Mouse (Mus musculus) forebrain, embryonic 10.5 days (tissue): ENCODE results near the gene Coro6. TPM values are rescaled to one million over a fixed set of nuclear protein-coding genes. Genes with fewer than 3 reads are reported as not detected.

ENCODE experiments used
- polyA plus RNA-seq: library from polyadenylated mRNA; unstranded; fragments of >200 nt; fragmentation: Nextera tagmentation; extraction: Ambion mirVana; gene quantifications from 2 replicates; pipeline ENCODE4 v1.2.1, GENCODE M21; 2016

Gene Coro6
- polyA plus RNA-seq, 1 experiment from 2014 or later, result 0.07 TPM

Other genes with a start within 250 kb of the Coro6 start
- 9.0 and 9.9 TPM in 2 replicates for gene Ssh2, start 246.1 kb upstream of the Coro6 start, polyA plus RNA-seq
- 9.2 and 9.4 TPM in 2 replicates for gene Ankrd13b, start 27.3 kb downstream of the Coro6 start, polyA plus RNA-seq
- gene Git1, start 31.2 kb downstream of the Coro6 start, polyA plus RNA-seq, result 12.2 and 12.8 TPM in 2 replicates
- 4.7 and 5.5 TPM in 2 replicates for gene Abhd15, start 52.7 kb downstream of the Coro6 start, polyA plus RNA-seq
- 30.4 and 32.7 TPM in 2 replicates for gene Trp53i13, start 53.6 kb downstream of the Coro6 start, polyA plus RNA-seq
- 0.10 TPM in 2 replicates for gene Gm10392, start 56.8 kb downstream of the Coro6 start, polyA plus RNA-seq
- 14.8 and 15.1 TPM in 2 replicates for gene Taok1, start 145.4 kb downstream of the Coro6 start, polyA plus RNA-seq
- gene Nufip2, start 223.7 kb downstream of the Coro6 start, polyA plus RNA-seq, result 3.9 TPM in 2 replicates